Mouse (Mus musculus) spleen, postnatal 10 days (tissue): ENCODE data around the gene Bank1.

Source experiments
- DNase-seq, 2 experiments: peaks; one replicate each; pipeline ENCODE4 v3.0.0; 2021 to 2022; ENCODE audit warnings: low spot score in 2 of 2

Gene Bank1

DNA sequence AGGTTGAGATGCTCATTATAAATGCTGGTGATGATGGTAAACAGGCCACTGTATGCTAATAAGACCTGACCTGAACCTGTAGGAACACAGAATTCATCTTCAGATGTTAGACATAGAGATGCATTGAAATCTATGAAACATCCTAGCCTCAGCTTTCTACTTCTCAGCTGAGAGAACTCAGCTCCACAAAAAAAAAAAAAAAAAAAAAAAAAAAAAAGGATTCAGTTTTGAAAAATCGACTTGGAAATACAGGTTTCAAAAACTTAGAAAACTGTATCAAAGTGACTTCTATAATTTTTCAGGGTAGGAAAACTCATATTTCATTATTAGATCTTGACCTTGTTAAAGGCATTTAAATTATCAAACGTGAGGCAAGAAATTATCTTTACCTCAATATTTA lies 222.5 kb downstream of the Bank1 start:
- DNase-seq: no peak

DNA sequence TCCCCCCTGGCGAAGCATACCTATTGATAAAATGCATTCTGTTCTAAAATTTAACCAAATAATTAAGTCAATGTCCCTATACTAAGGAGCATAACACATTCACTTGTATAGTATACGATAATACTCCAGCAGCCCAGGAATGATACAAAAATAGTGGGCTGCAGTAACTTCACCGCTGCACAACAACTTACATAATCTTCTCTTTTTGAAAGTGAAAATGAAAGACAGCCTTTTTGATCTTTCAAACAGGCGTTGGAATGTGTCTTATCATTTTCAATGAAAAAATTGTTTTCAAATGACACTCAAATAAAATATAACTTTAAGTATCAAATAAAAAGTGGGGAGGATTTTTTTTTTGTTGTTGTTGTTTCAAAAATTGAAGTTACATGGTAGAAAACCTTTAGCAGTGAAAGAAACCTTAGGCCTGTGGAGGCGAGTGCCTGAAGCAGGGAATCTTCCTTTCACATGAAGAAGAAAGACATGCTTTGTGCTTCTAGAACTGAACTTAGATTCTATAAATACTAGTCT lies 224.8 kb downstream of the Bank1 start:
- DNase-seq: no peak

DNA sequence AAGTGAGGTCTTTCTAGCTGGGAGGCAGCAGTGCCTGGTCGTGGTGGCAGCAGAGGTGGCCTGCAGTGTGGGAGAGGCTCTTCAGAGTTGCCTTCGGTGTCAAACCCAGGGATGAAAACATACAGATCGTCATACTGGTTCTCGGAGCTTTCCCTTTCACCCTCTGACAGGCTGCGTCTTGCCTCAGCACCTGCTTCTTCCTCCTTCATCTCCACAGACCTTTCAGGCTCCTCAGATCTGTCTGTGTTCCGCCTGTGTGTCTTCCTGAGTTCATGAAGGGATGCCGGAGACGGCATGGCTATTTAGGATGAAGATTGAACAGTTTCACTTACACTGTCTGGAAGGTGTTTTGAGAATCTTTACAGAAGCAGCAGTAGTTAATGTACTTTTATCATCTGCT lies 225.6 kb downstream of the Bank1 start:
- DNase-seq: no peak

DNA sequence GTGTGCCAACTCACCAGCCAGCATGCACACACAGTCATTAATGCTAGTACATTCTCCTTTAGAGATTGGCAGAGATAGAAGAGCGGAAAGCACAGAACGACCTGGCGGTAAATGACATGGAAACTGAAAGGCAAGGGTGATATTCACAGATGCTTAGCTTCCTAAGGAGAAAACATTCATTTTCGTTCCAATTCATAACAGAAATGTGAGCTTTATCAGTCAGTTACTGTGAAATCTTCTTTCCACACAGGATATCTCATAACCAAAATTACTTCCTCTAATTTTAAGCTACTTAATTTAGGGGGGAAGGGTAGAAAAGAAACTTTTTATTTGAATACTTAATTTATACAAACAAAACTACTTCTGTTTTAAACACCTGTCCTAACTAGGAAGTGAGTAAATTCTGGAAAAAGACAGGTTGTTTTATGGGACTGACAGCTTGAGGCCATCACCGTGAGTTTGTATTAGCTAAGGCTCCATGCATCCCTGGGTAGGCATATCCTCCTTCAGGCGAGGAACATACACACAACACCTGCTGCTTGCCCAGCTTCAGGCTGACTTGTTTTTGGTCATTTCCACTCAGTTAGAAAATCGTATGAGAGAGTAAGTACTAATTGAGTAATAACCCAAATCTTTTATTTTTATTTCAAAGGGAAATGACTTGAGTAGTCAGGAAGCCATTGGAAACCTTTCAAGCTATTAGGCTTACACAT lies 238.8 kb downstream of the Bank1 start:
- no peak for DNase-seq

DNA sequence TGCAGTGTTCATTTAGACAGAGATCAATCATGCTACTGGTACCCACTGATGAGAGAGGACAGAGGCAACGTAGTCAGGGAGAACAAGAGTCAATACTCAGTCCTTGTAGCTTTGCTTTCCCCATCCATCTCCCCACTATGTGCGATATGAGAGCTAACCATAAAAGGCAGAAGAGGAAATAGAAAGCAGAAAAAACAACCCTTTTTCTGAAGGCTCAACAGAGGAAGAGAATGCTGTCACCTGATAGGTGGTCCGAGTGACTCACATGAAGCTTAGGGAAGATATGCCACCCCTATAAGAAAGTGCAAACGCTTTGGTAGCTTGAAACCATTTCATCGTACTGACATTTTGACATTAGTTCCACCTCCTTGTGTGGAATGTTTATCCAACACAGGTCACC lies 239.4 kb downstream of the Bank1 start:
- no peak for DNase-seq

DNA sequence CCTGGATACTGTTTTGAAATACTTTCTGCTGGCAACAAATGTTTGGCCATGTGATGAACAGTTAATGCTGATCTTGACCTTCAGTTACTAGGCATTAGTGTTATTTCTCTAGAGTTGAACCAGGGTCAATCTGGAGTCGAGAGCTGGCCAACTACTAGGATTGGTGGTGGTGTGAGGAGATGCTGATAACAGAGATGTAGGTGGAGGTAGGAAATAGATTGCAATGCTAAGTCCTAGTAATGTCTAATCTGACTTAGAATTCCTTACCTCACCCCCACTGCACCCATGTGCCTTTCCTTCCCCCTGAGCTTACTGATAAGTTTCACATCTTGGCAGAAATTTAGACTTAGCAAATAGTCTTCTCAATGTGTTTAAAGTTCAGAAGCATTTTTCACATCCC lies 240.8 kb downstream of the Bank1 start:
- no peak for DNase-seq

DNA sequence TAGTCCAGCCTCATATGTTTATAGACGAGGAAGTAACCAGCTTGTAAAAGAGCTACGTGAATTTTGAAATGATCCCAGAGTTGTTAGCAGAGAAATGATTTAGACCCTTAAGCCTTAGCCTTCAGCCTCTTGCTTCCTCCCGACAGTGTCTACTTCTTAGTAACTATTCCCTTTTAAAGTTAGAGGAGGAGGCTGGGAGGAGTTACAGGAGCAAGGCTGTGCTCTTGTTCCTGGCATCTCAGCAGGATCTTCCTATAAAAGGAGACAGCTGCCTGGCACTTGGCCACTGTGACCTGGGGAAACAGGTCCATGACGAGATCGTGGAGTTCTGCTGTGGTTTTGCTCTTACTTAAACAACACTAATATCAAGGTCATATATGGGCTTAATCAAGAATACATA lies 241.8 kb downstream of the Bank1 start:
- no peak for DNase-seq

DNA sequence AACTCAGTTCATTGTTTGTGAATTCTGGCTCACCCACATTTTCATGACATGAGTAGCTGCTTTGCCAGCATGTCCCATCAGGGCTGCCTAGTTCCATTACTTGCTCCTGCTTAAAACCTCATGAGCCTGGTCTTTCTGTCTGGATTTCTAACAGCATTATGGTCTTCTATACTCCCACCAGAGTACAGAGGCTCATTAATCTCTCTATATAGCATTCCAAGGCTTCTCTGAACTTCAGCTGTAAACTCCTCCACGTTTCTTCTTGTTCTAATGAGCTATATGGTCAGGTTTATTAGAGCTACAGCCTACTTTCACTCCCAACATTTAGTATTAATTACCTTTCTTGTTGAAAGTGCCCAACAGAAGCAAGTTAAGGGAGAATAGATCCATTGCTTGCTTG lies 244.6 kb downstream of the Bank1 start:
- DNase-seq: no peak

DNA sequence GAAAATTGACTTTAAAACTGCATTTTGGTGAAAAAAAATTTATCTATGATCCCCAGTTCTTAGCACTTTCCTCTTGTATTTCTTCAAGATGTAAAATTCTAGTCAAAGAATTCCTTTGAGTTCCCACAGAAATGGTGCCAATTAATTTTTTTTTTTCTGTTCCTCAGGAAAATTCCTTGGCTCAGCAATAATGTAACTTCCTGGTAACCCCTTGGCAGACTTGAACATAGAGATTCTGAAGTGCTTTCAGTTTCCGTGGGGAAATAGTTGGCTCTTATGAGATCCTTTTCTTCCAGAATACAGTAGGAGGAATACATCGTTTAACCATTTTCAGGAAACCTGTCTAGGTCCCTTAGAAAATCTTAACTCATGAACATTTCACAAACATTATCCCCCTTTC lies 247.3 kb downstream of the Bank1 start:
- no peak for DNase-seq

DNA sequence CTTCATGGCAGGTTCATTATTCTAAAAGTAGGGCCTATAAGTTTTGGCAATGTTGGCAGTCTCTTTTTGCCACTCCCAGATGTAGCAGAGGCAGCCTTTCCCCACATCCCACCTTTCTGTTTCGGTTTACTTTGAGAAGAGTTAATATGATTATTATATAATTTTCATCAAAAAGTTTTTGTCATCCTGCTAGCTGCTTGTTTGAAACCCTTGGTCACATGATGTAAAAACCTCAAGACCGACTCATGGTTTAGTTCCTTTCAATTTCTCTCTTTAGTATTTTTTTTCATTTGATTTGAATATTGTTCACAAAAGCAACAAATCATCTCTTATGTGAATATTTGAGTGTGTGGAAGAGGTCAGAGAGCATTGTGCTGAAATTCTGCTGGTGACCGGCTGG lies 255.5 kb downstream of the Bank1 start:
- DNase-seq: no peak

DNA sequence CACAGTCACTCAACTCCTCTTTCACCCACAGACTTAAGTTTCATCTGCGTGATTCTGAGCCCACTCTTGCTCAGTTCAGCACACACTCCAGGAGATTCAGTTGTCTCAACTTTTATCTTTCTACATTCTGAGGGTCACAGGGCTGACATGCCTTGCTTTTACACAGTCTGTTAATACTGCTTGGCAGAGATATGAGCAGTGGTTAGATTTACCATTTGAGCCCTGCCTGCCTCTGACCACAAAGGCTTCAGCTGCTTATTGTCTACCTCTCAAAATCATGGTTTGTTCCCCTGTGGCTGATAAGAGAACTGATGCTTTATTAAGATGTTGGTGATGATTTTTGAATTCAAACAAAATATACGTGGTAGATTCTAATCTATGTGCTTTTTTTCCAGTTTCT lies 264.0 kb downstream of the Bank1 start:
- DNase-seq: no peak

DNA sequence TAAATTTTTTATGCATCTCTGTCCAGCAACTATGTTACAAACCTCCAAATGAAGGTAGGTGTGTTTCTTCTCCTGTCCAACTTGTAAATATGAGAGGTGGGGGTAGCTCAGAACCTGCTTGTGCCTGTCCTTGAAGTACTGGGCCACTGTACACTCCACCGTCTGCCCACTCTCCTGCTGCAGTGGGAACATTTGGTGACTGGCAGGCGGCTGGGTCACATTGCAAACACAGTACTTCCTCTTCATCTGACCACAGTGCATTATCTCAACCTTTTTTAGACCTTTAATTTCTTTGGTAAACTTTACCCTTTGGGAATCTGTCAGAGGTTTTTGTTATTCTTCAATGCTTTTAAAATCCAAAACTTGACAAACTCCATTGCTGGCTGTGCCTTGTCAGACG lies 275.2 kb downstream of the Bank1 start:
- DNase-seq: no peak

DNA sequence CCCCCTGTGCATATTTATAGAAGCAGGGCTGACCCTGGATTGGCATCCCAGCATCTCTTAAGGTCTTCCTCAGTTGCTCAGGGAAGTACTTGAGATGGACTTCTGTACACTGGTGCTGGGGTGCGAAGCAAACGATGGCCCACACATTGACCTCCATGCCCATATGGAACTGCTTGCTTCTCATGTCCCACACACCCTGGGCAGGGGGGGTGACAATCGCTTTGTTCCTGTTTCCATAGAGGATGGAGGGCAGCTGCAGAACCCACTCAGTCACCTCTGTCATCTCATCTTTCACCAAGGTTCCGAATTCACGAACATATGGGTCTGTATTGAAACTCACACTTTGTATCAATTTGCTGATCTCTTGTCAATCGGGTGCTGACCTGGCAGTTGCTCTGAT lies 275.7 kb downstream of the Bank1 start:
- DNase-seq: no peak

DNA sequence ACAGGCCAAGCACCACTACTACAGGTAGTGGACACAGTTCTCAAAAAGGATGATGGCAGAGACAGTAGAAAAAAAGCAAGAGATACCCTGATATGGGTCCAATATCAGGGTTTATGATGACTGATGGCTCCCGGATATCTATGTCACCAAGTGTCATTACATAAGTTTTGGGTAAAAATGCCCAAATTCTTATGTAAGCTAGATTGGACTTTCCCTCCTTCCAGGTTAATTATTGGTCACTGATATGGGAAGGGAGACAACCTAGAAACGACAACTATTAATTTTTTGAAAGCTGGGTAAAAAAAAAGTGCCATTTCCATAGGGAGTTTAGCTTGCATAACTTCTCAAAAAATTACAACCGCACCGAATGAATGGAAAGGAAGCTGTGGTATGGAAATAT lies 277.8 kb downstream of the Bank1 start:
- DNase-seq: no peak

DNA sequence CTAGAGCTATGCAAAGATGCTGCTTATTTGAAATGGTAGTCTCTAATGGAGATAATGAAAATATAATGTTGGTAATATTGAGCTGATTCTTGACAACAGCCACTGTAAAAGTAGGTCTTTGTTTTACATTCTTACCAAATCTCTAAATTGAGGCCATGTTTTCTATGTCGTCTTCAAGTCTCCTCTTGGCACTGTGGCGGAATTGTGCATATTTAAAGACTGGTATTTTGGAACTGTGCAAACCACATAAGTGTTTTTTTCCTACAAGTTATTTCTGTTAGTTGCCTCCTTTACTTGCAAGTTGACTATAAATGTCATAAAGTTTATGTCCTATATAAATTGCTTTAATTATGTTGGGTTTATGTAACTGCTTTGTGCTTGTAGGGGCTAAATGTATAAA lies 280.5 kb downstream of the Bank1 start:
- no peak for DNase-seq

DNA sequence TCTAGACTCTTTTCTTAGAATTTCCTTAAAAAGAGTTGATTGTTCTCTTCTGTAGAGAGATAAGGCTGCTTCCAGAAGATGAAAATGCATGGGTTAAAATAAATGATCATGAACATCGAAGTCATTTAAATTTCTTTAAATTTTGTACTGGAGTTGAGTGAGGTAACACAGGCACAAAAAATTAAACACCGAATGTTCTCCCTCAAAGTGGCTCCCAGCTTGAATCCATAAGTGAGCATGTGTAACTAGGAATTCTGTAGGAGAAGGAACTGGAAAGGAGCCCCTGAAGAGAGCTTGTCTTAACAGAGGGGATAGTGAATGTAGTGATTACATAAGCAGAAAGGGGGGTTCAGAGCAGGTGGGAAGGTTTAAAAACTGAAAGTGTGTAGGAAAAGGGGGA lies 285.8 kb downstream of the Bank1 start:
- no peak for DNase-seq

DNA sequence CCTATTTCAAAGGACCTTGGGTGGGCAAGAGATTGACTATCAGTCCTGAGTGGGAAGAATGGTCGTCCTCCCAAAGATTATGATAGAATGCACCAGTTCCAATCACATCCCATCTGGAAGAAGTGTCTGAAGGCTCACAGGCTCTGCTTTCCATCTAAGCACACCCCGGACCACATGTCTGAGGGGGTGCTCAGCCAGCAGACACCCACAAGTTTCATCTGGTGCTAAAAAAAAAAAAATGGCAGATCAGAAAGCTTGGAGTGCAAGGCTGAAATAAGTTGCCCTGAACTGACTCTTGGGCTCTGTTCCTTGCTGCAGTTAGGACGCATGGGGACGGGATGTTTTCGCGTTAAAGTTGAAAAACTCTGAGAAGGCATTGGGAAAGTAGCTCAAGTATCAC lies 286.4 kb downstream of the Bank1 start:
- no peak for DNase-seq

DNA sequence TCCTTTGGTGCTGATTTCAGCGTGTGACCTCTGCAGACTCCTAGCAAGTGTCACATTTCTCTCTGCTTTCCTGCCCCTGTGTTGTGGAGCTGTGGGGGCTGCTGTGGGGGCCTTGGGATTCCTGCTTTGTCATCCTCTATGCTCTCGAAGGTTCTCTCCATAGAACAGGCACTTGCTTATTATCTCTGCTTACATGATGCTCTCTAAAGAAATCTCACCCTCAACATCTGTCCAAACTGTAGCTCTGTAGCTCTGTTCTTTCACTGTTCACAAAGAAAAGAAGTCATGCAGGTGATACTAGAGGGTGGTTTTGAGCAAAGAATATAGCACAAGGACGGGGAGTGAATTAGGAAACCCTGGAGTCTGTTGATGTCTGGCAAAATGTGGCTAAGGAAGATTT lies 288.6 kb downstream of the Bank1 start:
- no peak for DNase-seq

DNA sequence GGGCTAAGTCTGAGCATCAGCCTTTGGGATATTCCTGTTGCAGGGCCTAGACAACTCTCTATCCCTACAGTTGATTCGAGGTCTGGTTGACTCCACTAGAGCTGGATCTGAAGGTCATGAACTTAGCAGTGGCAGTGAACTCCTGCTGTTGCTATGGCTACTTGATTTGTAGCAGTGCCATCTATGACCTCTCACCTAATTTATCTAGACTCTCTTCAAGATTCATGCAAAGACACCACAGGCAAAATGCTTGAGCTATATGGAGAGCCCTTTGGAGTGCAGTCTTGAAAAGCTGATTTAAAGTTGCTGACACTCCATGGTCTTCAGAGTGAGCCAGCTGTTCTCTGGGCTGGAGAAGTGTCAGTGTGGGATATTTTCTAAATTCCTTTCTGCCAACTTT lies 290.1 kb downstream of the Bank1 start:
- no peak for DNase-seq

DNA sequence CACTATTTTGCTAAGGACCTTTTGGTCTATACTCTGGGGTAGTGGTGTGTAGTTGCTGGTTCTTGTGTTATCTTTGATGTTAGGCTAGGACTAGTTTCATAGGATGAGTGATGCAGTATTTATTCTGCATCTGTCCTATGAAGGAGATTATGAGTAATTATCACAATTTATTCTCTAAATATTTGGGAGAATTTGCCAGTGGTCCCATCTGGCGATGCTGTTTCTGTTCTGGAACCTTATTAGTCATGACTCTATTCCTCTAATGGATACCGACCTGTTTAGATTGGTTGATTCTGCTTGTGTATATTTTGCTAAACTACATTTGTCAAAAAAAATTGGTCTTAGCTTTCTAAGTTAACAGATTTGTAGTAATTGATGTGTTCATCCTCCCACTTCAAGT lies 301.0 kb downstream of the Bank1 start:
- DNase-seq: no peak

DNA sequence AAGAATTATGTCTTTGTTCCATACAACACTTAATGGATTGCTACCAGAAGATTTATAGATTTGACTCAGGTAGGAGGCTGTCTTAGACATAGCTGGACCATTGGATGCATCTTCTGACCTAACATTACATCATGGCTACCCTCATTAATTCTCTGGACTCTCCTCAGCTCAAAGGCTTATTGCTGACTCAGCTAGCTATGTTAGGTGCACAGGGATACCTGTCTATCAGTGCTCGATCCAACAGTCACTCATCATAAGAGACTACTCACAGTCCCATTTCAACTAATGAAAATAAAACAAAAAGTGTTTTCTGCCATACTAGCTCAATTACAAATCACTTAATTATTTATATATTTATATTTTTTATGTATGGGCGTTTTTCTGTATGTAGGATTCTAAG lies 308.3 kb downstream of the Bank1 start:
- no peak for DNase-seq

DNA sequence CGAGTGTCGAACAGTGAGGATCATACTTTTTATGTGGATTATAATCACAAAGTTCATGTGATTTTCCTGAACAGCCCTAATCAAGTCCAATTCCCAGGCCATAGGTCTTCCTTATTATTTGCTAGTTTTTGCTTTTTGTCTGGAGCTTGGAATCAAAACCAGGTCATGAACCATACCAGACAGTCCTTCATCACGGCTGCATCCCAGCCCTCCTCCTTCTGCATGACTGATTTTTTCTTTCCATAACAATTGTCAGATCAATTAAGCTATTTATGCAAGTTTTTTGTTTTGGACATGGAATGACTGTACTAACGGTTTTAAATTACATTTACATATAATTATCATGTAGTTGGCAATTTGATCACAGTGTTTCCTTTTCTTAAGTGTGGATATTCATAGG lies 315.2 kb downstream of the Bank1 start:
- no peak for DNase-seq

DNA sequence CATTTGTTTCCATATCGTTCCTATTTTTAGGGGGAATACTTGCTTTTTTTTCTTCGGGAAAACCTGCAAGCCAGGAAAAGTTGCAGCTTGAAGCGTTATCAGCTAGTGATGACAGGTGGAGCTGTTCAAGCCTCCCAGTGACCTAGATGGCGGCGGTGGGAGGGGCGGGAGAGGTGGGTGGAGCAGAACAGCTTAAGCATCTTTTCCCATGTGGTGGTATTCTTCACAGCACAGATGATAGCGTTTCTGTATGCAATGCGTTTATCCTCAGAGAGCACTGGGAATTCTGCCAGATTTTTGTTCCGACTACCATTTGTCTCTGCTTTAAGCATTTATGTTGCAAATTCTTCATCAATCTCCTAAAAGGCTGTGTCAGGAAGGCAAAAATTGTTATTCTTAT lies 318.0 kb downstream of the Bank1 start:
- DNase-seq: no peak
